Mouse (Mus musculus) adrenal gland, postnatal 4 days (tissue): ENCODE measurements around the gene Map3k7cl. TPM values are rescaled to one million over a fixed set of nuclear protein-coding genes. Genes with fewer than 3 reads are reported as not detected.

ENCODE experiments used
- DNase-seq, 2 experiments: peaks; one replicate each; pipeline ENCODE4 v3.0.0; 2021 to 2022; ENCODE audit warnings: low spot score in 2 of 2, mixed read lengths in 2 of 2
- long read RNA-seq, 2 experiments: library from polyadenylated mRNA; stranded (forward); transcript quantifications; one replicate each; pipeline ENCODE4 v2.0.0; 2021
- total RNA-seq, 2 experiments: library from RNA; stranded (reverse); gene quantifications; 2 replicates each; pipeline ENCODE4 v1.2.3; 2021

Gene Map3k7cl
- total RNA-seq: 1 to 10 TPM; 3.8 to 7.0 TPM
- long read RNA-seq, experiment 1, partial matches to known transcripts: 0 of 2 reads
- long read RNA-seq, experiment 1, other reads (novel, unspliced or antisense): 0 of 2 reads
- long read RNA-seq, experiment 2, partial matches to known transcripts: 0 of 2 reads
- long read RNA-seq, experiment 2, other reads (novel, unspliced or antisense): 0 of 2 reads

DNA sequence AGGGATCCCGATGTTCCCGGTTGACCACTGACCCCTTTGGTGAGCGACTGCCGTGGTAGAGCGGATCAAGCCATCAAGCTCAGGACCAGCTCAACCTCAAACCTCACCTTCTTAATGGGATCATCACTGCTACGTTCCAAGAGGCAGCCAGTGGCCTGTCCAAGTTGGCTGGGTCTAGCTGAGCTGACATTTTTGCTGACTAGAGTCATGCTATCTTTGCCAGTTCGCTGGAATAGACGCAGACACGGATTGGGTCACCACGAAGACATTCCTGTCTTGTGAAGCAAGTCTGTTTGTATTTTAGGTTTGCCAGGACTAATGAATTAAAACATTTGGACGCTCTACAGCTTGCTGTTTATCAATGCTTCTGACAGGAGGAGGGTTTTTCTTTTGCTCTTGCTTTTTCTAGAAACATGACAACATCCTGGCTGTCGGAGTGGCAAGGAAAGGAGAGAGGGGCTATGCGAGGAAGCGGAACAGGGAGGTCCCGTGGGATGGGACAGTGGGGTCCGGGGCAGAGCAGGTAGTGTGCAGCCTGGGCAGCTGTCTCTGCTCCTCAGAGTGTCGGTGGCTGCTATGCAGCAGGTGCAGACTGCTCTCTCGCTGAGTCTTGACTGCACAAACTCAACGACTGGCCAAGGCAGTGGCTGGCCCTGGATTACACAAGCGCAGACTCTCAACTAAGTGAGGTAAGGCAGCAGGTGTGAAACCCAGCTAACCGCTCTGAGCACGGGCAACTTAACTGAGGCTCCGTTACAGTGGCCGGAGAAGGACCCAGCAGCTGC is at the start of gene Map3k7cl:
Map3k7cl (plus strand) TSS at position 424 of the 785 bp plus-strand sequence.
- DNase-seq: no peak

- DNase-seq: no peak
Measured at GRCm38 (mm10) chr16:87511706-87512105, 41.4 kb upstream of the Map3k7cl start.

GRCm38 (mm10) chr16:87512331-87512730 is 40.8 kb upstream of the Map3k7cl start:
- no peak for DNase-seq

GRCm38 (mm10) chr16:87524228-87524627 is 28.9 kb upstream of the Map3k7cl start:
- no peak for DNase-seq

GRCm38 (mm10) chr16:87527553-87528249 is 25.4 kb upstream of the Map3k7cl start:
- no peak for DNase-seq

- no peak for DNase-seq
Measured at GRCm38 (mm10) chr16:87528755-87529154, 24.4 kb upstream of the Map3k7cl start.

DNA sequence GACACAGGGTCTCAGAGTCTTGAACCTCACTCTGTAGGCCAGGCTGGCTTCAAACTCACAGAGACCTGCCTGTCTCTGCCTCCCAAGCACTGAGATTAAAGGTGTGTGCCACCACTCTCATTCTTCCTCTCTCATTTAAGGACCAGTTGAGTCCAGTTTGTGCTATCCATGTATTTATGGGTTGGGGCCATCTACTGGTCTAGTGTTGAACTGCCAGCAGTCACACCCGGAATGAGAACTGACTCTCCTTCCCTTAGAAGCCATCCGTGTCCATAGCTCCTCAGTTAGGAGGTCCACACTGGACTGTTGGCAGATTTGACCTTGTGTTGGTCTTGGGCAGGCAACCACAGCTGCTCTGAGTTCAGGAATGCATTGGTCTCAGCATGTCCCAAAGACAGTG is 4.8 kb upstream of the Map3k7cl start:
- DNase-seq: no peak

DNA sequence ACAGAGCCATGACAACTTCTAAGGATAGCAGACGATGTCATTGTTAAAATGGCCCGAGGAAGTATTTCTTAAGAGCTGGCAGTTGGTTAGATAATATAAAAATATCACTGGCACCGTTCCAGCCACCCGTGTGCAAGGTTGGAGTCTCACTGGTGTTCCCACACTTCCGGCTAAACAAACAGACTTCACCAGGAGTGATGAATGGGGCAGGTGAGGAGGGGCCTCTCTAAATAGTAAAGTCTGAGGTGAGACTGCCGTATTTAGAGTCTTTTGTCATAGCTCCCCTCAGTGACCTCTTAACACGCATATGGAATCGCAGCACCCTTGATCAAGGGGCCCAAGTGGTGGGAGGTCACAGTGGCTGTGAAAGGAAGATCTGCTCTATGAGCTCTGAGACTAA is 3.2 kb downstream of the Map3k7cl start:
- no peak for DNase-seq

- no peak for DNase-seq
Measured at GRCm38 (mm10) chr16:87561501-87561900, 8.4 kb downstream of the Map3k7cl start.

GRCm38 (mm10) chr16:87563524-87563923 is 10.4 kb downstream of the Map3k7cl start:
- no peak for DNase-seq

DNA sequence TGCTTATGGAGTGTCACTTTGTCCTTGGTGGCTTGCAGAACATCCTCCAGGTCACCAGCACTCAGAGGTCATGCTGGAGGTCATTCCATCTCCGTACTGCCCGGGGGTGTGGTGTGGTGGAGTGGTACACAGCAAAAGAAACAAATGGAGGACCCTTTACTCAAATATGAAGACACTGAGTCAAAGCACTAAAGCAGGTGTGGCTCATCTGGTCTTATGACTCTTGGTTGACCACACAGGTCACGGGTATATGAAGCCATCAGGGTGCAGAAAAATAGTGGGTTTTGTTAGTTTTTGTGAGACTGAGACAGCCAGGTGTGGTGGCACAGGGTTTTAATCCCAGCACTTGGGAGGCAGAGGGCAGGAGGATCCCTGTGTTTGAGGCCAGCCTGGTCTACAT is 11.4 kb downstream of the Map3k7cl start:
- DNase-seq: no peak

- DNase-seq: no peak
Measured at GRCm38 (mm10) chr16:87567572-87567971, 14.4 kb downstream of the Map3k7cl start.

DNA sequence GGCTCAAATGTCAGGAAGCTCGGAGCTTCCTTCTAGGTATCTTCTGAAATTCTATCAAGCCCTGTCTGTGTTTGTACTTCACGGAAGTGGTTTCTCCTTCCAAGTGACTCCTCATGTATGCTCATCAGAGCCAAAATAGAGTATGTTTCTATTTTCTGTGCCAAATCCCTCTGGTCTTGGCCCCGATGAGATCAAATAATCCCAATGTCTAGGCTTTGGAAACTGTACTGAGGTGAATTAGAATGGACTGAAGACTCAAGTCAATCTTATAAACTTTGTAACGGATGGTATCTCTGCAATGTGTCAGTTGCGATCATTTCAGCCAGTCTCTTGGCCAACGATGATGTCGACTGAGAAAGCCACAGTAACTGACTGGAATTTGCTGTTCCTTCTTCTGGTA is 15.1 kb downstream of the Map3k7cl start:
- no peak for DNase-seq

DNA sequence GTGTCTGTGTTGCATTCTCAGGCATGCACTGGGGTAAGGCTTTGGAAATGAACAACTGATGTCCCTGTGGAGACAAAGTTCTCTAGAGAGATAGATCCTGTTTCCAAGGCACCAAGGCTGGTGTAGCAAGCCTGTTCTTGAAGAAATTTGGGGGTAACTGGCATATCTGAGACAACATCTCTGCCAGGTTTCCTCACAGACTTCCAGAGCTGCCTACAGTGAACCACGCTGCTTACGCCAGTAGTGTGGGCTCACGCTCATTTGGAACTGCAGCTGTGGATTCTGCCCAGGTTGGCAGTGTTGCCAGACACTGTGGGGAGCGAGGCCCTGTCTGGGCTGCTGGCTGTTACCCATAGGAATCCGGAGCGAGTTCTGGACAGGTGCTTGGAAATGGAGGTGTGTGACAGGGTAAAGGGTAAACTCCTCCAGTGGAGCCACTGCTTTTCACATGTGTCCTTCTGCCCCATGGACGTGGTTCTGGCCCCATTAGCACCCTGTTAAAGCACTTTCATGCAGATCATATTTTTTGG is 16.5 kb downstream of the Map3k7cl start:
- DNase-seq: no peak

- DNase-seq: no peak
Measured at GRCm38 (mm10) chr16:87570334-87570733, 17.2 kb downstream of the Map3k7cl start.

DNA sequence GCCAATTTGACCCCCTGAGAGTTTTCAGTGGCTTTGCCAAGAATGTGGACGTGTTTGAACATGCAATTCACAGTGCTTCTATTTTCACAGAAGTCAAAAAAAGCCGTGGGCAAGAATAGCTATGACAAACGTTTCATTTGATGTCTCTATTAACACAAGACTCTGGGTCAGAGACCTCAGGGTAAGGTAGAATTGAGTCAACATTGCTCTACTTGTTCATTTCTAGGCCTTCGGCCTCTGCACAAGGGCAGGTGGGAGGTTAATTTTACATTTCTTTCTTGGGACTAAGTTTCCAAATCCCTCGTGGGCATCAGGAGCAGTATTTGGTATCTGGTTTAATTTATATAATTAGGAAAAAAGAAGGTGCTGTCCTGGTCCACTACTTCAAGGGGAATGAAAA is 20.3 kb downstream of the Map3k7cl start:
- no peak for DNase-seq

DNA sequence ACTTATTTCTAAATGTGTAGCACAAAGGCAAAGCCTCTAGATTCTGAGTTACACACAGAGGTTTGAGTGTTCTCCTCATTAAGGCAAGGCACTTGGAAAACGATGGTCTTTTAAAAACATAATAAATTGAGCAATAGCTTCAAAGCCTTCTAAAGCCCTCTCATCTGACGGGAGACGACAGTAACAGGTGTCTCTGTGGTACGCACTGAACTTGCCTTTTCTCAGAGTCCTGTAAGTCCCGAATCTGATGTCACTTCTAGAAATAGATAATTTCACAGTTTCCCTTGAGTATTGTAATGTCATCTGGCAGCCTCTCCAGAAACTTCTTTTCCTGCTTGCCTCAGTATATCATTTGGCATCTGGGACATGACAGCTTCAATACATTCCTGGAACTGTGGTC is 21.0 kb downstream of the Map3k7cl start:
- DNase-seq: no peak

DNA sequence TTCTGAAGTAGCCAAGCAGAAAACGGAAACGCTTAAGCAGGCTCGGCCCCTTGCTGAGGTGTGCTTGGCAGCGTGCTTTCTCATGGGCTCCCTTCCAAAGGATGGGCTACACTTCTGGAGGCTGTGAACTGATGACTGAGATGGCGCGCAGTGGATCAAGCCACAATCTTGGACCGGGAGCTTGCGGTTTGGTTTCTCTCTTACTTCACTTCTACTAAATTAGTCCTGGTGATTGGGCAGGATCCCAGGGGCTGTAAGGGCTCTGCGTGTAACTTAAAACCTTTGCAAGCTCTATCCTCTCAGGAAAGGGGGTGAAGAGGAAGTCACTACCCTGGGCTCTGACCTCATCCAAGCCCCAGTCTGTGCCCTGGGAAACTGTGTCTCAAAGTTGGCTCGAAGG is 22.5 kb downstream of the Map3k7cl start:
- no peak for DNase-seq

- no peak for DNase-seq
Measured at GRCm38 (mm10) chr16:87578881-87579280, 25.8 kb downstream of the Map3k7cl start.

- DNase-seq: no peak
Measured at GRCm38 (mm10) chr16:87579462-87579861, 26.3 kb downstream of the Map3k7cl start.

DNA sequence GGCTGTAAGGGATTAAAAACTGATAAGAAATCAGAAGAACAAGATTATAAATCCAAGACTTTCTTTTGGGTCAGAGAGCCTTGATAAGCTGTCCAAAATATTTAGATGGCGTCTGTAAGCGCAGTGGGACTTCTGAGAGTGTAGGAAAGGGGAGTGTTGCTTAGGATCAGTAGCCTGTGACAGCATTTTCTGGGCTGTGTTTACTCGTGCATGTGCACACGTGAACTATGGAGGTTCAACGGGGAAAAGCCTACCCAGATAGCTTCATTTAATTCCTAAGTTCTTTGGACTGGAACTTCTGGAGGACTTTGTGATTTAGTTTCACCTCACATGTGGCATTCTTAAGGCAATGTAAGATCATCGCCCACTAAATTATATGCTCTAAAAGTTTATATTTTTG is 29.6 kb downstream of the Map3k7cl start:
- no peak for DNase-seq

- DNase-seq: no peak
Measured at GRCm38 (mm10) chr16:87584618-87585017, 31.5 kb downstream of the Map3k7cl start.
